Mouse (Mus musculus) cerebellum, adult 9-10 months (tissue): Measurements from ENCODE around the gene Wnk1.
A peak's percentile ranks its signal among the peaks of the same experiment; 100 is the strongest.
"Not testable (repeated sequence)": the region's sequence is repeated elsewhere in the genome, so short reads cannot be mapped to it uniquely, and the experiment has no call there.

ENCODE experiments used
- DNase-seq: peaks from one replicate; pipeline ENCODE4 v3.0.0; 2022

Gene Wnk1

GRCm38 (mm10) chr6:120038366-120039255 lies at the start of gene Wnk1:
TSS of gene Wnk1 (minus strand) at chr6:120038672.
- DNase-seq: peak; percentile 99

- not testable (repeated sequence) for DNase-seq
Observed at GRCm38 (mm10) chr6:120087041-120087440, 48.6 kb upstream of the Wnk1 start.

- DNase-seq: no peak
Observed at GRCm38 (mm10) chr6:120085832-120086231, 47.4 kb upstream of the Wnk1 start.

GRCm38 (mm10) chr6:120084983-120085382 lies 46.5 kb upstream of the Wnk1 start:
- no peak for DNase-seq

DNA sequence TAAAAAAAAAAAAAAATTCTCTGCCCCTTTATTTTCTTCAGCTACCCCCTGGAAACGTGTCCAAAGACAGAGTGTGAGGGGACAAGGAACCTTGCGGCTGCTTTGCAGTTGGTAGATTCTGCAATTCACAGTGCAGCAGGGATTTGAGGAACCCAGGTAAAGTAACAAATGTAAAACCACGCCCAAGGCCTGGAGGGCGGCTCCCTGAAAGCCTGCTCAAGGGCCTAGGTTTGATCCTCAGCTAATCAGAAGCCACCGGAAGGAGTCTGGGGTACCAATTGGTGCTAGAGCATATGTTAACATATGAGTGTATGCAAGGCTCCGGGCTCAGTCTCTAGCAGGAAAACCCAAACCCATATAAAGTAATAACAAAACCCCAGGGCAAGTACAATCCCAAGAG lies 45.0 kb upstream of the Wnk1 start:
- DNase-seq: no peak

GRCm38 (mm10) chr6:120082951-120083411 lies 44.5 kb upstream of the Wnk1 start:
- DNase-seq: no peak

DNA sequence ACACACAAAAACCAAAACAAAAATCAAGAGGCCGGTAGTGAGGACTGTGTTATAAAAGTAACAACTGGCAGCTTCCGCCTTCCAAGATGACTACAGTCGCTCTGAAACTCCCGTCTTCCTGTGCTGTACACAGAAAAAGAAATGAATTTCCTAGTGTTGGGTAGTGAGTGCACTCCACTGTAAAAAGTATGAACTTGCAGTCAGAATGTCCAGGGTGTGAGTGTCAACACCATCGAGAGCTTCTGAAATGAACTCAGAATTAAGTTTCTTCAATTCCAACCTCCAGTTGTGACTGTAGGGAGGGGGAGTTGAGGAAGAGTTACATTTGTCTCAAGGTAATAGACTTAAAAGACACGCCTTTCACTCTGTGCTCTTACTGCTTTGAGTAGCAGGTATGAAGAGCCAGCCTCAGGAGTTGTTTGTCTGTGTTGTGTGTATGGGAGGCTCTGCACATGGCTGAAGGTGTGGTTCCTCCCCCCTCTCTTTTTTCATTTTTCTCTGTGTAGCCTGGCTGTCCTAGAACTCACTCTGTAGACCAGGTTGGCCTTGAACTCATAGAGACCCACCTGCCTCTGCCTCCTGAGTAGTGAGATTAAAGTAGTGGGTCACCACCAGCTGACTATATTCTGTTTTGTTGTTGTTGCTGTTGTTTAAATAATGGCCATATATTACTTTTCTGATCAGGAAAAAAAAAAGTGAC lies 43.9 kb upstream of the Wnk1 start:
- DNase-seq: no peak

GRCm38 (mm10) chr6:120081516-120081915 lies 43.0 kb upstream of the Wnk1 start:
- DNase-seq: no peak

- no peak for DNase-seq
Observed at GRCm38 (mm10) chr6:120079547-120079946, 41.1 kb upstream of the Wnk1 start.

DNA sequence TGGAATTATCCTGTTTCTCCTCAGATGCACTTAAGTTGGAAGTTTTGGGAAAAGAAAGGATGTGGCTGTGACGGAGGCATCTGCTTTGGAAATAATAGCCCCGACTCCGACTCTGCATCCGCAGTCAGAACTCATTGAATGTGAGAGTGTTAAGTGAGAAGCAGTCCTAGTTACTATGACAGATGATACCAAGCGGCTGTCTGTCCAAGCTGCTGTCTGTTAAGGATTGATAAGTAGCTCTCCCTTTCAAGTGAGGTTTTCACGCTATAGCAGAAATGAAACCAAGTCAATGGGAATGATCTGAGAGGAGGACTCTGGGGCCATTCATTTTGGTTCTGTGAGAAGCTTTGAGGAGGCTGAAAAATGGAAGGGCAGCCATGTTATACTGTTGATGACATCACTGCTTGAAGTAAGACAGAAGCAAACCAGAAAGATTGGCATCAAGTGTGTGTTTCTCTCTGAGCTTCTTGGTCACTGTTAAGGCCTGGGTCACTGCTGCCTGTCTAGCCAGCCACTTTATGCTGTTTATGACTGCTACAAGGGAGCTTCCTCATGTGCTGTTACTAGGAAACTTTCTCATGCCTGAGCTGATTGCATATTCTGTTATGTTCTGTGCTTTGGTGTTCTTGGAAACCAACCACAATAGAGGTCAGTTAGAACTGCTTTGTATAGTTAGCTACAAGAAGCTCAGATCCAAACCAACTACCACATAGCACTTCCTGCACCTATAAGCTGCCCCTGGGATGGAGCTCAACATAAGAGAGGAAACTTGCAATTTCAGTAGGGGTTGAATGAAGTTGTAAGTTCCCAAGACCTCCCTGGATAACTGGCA lies 38.4 kb upstream of the Wnk1 start:
- DNase-seq: no peak

DNA sequence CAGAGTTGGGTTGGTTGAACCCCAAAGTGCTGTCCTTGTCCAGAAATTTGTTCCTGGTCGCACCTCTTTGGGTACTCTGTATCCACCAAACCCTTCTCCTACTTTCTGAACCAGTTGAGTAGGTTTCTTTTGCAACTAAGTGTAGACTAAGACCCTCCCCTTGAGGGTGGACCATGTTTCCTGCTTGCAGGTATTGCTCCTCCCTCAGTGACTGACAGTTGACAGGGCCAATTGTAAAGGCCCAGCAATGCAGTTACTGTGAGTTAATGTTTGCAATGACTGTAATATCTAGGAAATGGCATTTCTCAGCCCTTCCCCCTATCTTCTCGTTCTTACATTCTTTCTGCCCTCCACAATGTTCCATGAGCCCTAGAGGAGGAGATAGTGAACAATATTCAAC lies 34.2 kb upstream of the Wnk1 start:
- DNase-seq: no peak

- DNase-seq: no peak
Observed at GRCm38 (mm10) chr6:120069546-120069945, 31.1 kb upstream of the Wnk1 start.

DNA sequence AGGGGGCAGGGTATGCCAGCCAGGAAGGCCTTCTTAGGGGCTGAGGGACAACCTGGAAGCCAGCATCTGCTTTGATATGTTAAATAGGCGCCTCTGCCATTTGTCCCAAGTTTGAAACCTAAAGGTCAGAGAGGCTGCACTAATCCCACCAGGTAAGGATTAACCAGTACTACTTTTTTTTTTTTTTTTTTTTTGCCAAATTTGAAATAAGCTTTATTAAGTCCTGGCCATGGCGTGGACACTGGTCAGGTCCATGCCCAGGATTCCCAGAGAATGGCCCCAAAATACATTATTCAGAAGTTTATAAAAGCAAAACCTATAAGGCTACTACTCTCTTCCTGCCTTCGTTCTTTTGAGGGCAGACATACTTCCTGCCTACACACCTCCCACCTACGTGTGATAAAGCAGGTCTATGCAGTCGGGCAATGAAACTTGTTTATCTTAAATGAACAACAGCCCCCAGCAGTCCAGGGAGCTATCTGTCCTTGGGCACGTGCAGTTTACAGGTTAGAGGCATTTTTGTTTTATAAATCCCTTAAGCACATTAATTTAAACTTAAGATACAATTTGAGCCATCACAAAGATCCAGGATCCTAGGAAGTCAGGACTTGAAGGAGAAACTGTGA lies 27.2 kb upstream of the Wnk1 start:
- DNase-seq: no peak

- DNase-seq: no peak
Observed at GRCm38 (mm10) chr6:120064627-120065026, 26.2 kb upstream of the Wnk1 start.

DNA sequence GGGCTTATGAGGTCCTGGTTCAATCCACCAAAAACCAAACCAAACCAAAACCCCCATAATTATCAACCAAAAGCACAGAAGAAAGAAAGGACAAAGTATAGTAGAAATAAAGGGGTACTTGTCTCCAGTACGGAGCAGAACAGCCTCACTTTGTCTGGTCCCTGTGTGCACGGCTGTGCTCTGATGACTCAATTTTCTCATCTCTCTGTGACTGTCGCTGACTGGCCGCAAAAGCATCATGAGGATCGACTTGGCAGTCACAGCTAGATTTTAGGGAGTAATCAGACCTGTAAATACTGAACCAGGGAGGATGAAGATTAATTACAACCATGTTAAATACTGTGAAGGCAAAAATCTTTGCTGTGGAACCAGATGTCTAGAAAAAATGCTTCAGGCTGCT lies 24.5 kb upstream of the Wnk1 start:
- DNase-seq: no peak

- no peak for DNase-seq
Observed at GRCm38 (mm10) chr6:120055666-120056540, 17.4 kb upstream of the Wnk1 start.

- no peak for DNase-seq
Observed at GRCm38 (mm10) chr6:120054412-120054811, 15.9 kb upstream of the Wnk1 start.

GRCm38 (mm10) chr6:120047705-120048292 lies 9.3 kb upstream of the Wnk1 start:
- DNase-seq: no peak

- DNase-seq: no peak
Observed at GRCm38 (mm10) chr6:120045406-120045805, 6.9 kb upstream of the Wnk1 start.

GRCm38 (mm10) chr6:120042632-120043220 lies 4.3 kb upstream of the Wnk1 start:
- no peak for DNase-seq

DNA sequence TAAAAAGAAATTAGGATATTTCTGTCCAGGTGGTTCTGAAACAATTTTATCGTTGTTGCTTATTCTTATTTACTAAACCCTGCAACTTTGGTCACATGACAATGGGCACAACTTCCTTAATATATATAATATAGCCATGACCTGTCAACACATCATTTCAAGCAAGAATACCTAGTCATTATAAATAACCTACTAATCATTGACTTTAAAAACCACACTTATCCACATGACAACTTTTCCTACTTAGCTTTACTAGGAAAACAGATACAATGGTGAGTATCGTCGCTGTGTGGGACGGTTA lies 2.0 kb upstream of the Wnk1 start:
- DNase-seq: no peak
